Mouse (Mus musculus): ENCODE data around the gene Gpr1.
"Not testable (repeated sequence)": the region's sequence is repeated elsewhere in the genome, so short reads cannot be mapped to it uniquely, and the experiment has no call there.

Gene Gpr1

GRCm38 (mm10) chr1:63214631-63215030 is 288 bp upstream of the Gpr1 start:
- no peak for DNase-seq

GRCm38 (mm10) chr1:63213478-63214270 is 669 bp downstream of the Gpr1 start:
- DNase-seq, result no peak

GRCm38 (mm10) chr1:63209861-63210529 is 4.3 kb downstream of the Gpr1 start:
- DNase-seq, result no peak

GRCm38 (mm10) chr1:63207607-63208006 is 6.7 kb downstream of the Gpr1 start:
- DNase-seq, result no peak

- no peak for DNase-seq
Measured at GRCm38 (mm10) chr1:63204660-63205394, 9.5 kb downstream of the Gpr1 start.

GRCm38 (mm10) chr1:63203950-63204659 is 10.2 kb downstream of the Gpr1 start:
- DNase-seq, result no peak

- DNase-seq, result no peak
Measured at GRCm38 (mm10) chr1:63203471-63203870, 10.9 kb downstream of the Gpr1 start.

GRCm38 (mm10) chr1:63201672-63202071 is 12.7 kb downstream of the Gpr1 start:
- DNase-seq, result no peak

- no peak for DNase-seq
Measured at GRCm38 (mm10) chr1:63200322-63200721, 14.0 kb downstream of the Gpr1 start.

- no peak for DNase-seq
Measured at GRCm38 (mm10) chr1:63199387-63199786, 15.0 kb downstream of the Gpr1 start.

- DNase-seq, result no peak
Measured at GRCm38 (mm10) chr1:63195848-63196512, 18.4 kb downstream of the Gpr1 start.

GRCm38 (mm10) chr1:63192306-63193065 is 21.9 kb downstream of the Gpr1 start:
- DNase-seq, result no peak

GRCm38 (mm10) chr1:63190851-63191250 is 23.5 kb downstream of the Gpr1 start:
- DNase-seq, result peak; percentile 27

GRCm38 (mm10) chr1:63188536-63188935 is 25.8 kb downstream of the Gpr1 start:
- DNase-seq, result no peak

- DNase-seq, result not testable (repeated sequence)
Measured at GRCm38 (mm10) chr1:63185430-63185829, 28.9 kb downstream of the Gpr1 start.

GRCm38 (mm10) chr1:63182636-63183270 is 31.6 kb downstream of the Gpr1 start:
- no peak for DNase-seq

GRCm38 (mm10) chr1:63182212-63182611 is 32.1 kb downstream of the Gpr1 start:
- DNase-seq, result peak; percentile 43

- DNase-seq, result no peak
Measured at GRCm38 (mm10) chr1:63181480-63181879, 32.9 kb downstream of the Gpr1 start.

GRCm38 (mm10) chr1:63181019-63181418 is 33.3 kb downstream of the Gpr1 start:
- DNase-seq, result peak; percentile 92

- DNase-seq, result not testable (repeated sequence)
Measured at GRCm38 (mm10) chr1:63180575-63180974, 33.8 kb downstream of the Gpr1 start.

GRCm38 (mm10) chr1:63180122-63180521 is 34.2 kb downstream of the Gpr1 start:
- no peak for DNase-seq

All from kidney, adult 11 months (tissue).